Mouse (Mus musculus) ES-E14 (cell line): ENCODE measurements around the gene Pla2g6. TPM values are rescaled to one million over a fixed set of nuclear protein-coding genes. Genes with fewer than 3 reads are reported as not detected.

Source experiments
- DNase-seq: peaks from one replicate; pipeline ENCODE4 v3.0.0-alpha.2; 2013; ENCODE audit warnings: low read depth, low spot score
- H3K27ac ChIP-seq: 2 replicates; pipeline ENCODE4 v1.5.1; 2012; ENCODE audit warnings: low read depth, mild to moderate bottlenecking, low read length, moderate library complexity, mixed read lengths; ENCODE audit not compliant: poor library complexity, insufficient read depth, severe bottlenecking
- H3K36me3 ChIP-seq: 2 replicates; pipeline ENCODE4 v1.6.1; 2012; ENCODE audit warnings: mild to moderate bottlenecking, low read length, moderate library complexity, mixed read lengths; ENCODE audit not compliant: control insufficient read depth, poor library complexity, insufficient read depth, severe bottlenecking
- H3K4me1 ChIP-seq, 2 experiments: fragments of 150-350 bp in 1 of 2; sonication (generic) in 1 of 2; 2 replicates each; pipeline ENCODE4 v1.6.1; 2012; ENCODE audit warnings: low read length in 2 of 2, mild to moderate bottlenecking in 1 of 2, mixed read lengths in 1 of 2; ENCODE audit not compliant: control insufficient read depth in 2 of 2, insufficient read depth in 2 of 2, poor library complexity in 1 of 2
- H3K4me3 ChIP-seq, 2 experiments: fragments of 150-350 bp in 1 of 2; sonication (generic) in 1 of 2; 2 replicates each; pipeline ENCODE4 v1.5.1; 2012; ENCODE audit warnings: low read length in 2 of 2, low read depth in 1 of 2, mild to moderate bottlenecking in 1 of 2, mixed read lengths in 1 of 2; ENCODE audit not compliant: insufficient read depth in 1 of 2, poor library complexity in 1 of 2, severe bottlenecking in 1 of 2
- H3K9ac ChIP-seq: 2 replicates; pipeline ENCODE4 v1.6.1; 2012; ENCODE audit warnings: low read depth, mild to moderate bottlenecking, low read length, mixed read lengths; ENCODE audit not compliant: poor library complexity, insufficient read depth, severe bottlenecking
- H3K9me3 ChIP-seq: fragments of 150-350 bp; sonication (generic); 2 replicates; pipeline ENCODE4 v1.6.1; 2012; ENCODE audit warnings: low read depth, mild to moderate bottlenecking, low read length; ENCODE audit not compliant: control insufficient read depth, insufficient read depth
- CHD2 ChIP-seq: IDR thresholded peaks from 2 replicates; pipeline ENCODE4 v1.6.1; 2014; ENCODE audit warnings: mild to moderate bottlenecking, low read depth, low read length, inconsistent platforms
- HCFC1 ChIP-seq: IDR thresholded peaks from 2 replicates; pipeline ENCODE4 v1.6.1; 2012; ENCODE audit warnings: low read length, inconsistent platforms, borderline replicate concordance; ENCODE audit not compliant: insufficient read depth
- MAFK ChIP-seq: IDR thresholded peaks from 2 replicates; pipeline ENCODE4 v1.6.1; 2014; ENCODE audit warnings: mild to moderate bottlenecking, low read depth, low read length, inconsistent platforms; ENCODE audit not compliant: insufficient read depth
- ZC3H11A ChIP-seq: IDR thresholded peaks from 2 replicates; pipeline ENCODE4 v1.6.1; 2012; ENCODE audit warnings: low read depth, mild to moderate bottlenecking, inconsistent platforms, low read length, borderline replicate concordance
- ZNF384 ChIP-seq: IDR thresholded peaks from 2 replicates; pipeline ENCODE4 v1.6.1; 2012; ENCODE audit warnings: low read depth, low read length, inconsistent platforms
- in situ Hi-C, 2 experiments: fragments of 600-800 bp; cut with MboI; formaldehyde crosslinking; loops; one replicate each; pipeline ENCODE4 v1.15.1; 2025; ENCODE audit warnings: low sequenced_read_pairs in 2 of 2, inconsistent platforms in 1 of 2; ENCODE audit not compliant: unreplicated experiment in 2 of 2
- total RNA-seq: library from RNA; depleted of rRNA; stranded (reverse); fragments of 300-350 nt; gene quantifications from 2 replicates; pipeline ENCODE4 v1.2.3, GENCODE M21; 2012

Gene Pla2g6
- total RNA-seq, 1 experiment: 59.2 TPM

DNA sequence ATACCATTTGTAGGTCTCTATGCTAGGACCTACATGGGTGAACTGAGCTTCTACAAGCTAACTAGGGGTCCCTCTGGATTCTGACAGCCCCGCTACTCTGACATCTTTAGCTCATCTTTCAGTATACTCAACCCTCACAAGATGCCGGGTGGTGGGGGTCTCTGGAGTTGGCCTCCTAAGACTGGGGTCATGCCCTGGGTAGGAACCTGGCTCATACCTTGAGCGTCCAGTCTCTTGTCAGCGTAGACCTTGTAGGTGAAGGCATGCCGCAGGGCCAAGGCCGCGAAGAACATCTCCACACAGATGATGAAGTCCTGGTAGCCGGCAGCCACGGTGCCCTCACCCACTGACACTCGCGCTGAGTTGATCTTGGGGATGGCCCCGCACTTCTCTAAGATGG, 36.9 kb upstream of the Pla2g6 start:
- H3K9me3 ChIP-seq: no peaks in the 10 kb centered on the region
- TF ChIP-seq HCFC1 (no peak), CHD2 (no peak), MAFK (no peak), ZC3H11A (no peak), ZNF384 (no peak)
- in situ Hi-C loops: no loop called here
- H3K4me3 ChIP-seq: no peak overlapping the region
- H3K4me1 ChIP-seq: peaks cover 0 to 25% of the 10 kb centered on the region in 2 experiments; a peak in 2 of 4 replicates
- peaks cover 65% of the 10 kb centered on the region for H3K36me3 ChIP-seq
- DNase-seq: no peak
- no peak overlapping the region for H3K9ac ChIP-seq
- H3K27ac ChIP-seq: no peak overlapping the region

DNA sequence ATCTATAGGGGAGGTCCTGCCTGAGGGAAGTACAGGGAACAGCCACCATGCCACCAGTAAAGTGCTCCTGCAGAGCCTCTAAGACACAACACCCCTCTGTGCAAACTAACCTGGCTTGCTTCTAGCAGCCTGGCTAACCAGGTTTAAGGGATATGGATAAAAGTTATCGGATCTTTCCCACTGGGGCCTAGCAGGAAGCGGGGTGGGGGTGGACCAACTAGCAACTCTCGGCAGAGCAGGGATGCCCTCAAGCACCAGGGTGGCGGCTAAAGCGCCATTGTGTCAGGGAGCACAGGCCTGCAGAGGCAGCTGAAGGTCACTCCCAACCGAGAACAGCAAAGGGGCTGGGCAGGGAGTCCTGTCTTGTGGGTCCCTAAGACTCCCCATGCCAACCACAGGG, 35.9 kb upstream of the Pla2g6 start:
- no peak for TF ChIP-seq ZNF384
- H3K36me3 ChIP-seq: peaks cover 58% of the 10 kb centered on the region

DNA sequence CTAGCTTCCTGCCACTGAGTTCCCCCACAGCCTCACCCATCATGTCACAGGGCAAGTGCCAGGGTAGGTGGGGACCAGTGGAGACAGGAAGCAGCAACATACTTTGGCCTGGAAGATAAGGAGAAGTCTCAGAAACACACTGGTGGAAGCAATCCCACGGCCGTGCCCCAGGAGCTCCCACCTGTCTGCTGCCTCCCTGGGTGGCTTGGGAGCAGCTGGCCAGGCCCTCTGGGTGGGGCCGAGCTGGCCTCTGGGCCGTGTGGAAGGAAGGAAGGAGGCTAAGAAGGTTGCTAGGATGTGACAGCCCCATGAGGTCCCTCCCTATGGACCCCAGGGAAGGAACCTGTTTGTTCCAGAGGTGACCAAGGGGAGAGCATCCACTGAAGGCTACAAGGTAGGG, 32.8 kb upstream of the Pla2g6 start:
- H3K4me1 ChIP-seq: peaks cover 2 to 24% of the 10 kb centered on the region in 2 experiments; a peak in 2 of 4 replicates
- peaks cover 44% of the 10 kb centered on the region for H3K36me3 ChIP-seq
- no peaks in the 10 kb centered on the region for H3K9me3 ChIP-seq
- TF ChIP-seq HCFC1: no peak
- TF ChIP-seq ZNF384: no peak
- no peak for TF ChIP-seq CHD2
- no peak for TF ChIP-seq MAFK
- TF ChIP-seq ZC3H11A: no peak
- no peak overlapping the region for H3K4me3 ChIP-seq
- no peak overlapping the region for H3K27ac ChIP-seq
- H3K9ac ChIP-seq: no peak overlapping the region
- no peak for DNase-seq
- in situ Hi-C loops: no loop called here

More for the DNA sequence above, 35.9 kb upstream of the Pla2g6 start:
- in situ Hi-C loops: no loop called here
- H3K4me3 ChIP-seq: no peak overlapping the region
- H3K9me3 ChIP-seq: no peaks in the 10 kb centered on the region
- no peak for DNase-seq
- H3K4me1 ChIP-seq: peaks cover 0 to 21% of the 10 kb centered on the region in 2 experiments; a peak in 2 of 4 replicates
- H3K9ac ChIP-seq: no peak overlapping the region
- no peak overlapping the region for H3K27ac ChIP-seq

DNA sequence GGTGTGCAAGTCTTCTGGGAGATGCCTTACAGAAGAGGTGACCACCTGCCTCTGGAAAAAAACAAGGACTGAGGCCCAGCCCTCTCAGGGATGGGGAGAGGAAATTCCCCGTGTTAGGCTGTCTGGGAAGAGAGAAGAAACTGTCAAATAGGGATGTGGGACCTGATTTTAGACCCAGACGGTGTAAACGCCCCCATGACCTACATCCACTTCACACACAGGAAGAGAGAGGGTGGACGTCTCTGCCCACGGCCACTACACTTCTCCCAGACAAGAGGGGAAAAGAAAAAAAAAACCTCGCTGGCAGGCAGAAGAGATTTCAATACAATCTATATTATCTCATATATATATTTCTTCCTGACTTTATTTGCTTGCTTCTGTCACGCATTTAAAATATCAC, 32.2 kb upstream of the Pla2g6 start:
- Histone ChIP-seq H3K36me3 (peaks cover 38% of the 10 kb centered on the region), H3K27ac (no peak overlapping the region), H3K4me3 (no peak overlapping the region), H3K9me3 (no peaks in the 10 kb centered on the region), H3K4me1 (peaks cover 2 to 27% of the 10 kb centered on the region in 2 experiments; a peak in 2 of 4 replicates), H3K9ac (no peak overlapping the region)
- in situ Hi-C loops: no loop called here
- TF ChIP-seq CHD2 (no peak), ZC3H11A (no peak), HCFC1 (no peak), ZNF384 (no peak), MAFK (no peak)
- DNase-seq: no peak

DNA sequence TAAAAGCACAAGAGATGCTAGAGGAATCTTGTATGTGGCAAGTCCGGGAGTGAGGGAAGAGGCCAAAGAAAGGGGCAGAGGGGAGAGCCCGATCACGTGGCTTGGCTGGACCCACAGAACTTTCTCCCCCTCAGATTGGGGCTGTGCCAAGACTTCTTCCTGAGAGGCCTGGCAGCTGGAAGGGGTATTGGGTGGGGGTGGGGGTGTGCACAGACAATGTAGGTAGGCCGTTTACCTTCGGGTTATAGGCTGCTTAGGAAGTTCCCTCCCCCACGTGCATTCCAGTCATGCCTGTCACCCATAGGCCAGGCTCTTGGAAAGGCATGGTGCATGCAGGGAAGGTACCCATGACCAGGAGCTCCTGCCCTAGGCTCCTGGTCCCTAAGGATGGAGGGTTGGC, 31.8 kb upstream of the Pla2g6 start:
- in situ Hi-C loops: no loop called here
- no peak overlapping the region for H3K4me3 ChIP-seq
- no peak overlapping the region for H3K9ac ChIP-seq
- DNase-seq: no peak
- TF ChIP-seq ZNF384: no peak
- no peak for TF ChIP-seq HCFC1
- no peak for TF ChIP-seq MAFK
- no peak for TF ChIP-seq ZC3H11A
- TF ChIP-seq CHD2: no peak
- peaks cover 2 to 27% of the 10 kb centered on the region in 2 experiments; a peak in 2 of 4 replicates for H3K4me1 ChIP-seq
- peaks cover 34% of the 10 kb centered on the region for H3K36me3 ChIP-seq
- no peak overlapping the region for H3K27ac ChIP-seq
- no peaks in the 10 kb centered on the region for H3K9me3 ChIP-seq
